Mouse (Mus musculus): ENCODE results near the gene Pdzd8. TPM values are rescaled to one million over a fixed set of nuclear protein-coding genes. Genes with fewer than 3 reads are reported as not detected.

Gene Pdzd8
- polyA plus RNA-seq, 1 experiment from 2014 or later: 6.9 TPM

- Histone ChIP-seq H3K36me3 (no peaks in the 10 kb centered on the region), H3K27me3 (peaks cover 8% of the 10 kb centered on the region; the same call in 1 of the 2 replicates), H3K4me1 (replicated peaks) (peaks cover 4% of the 10 kb centered on the region), H3K27ac (peak overlapping the region; percentile 24; the same call in 1 of the 2 replicates), H3K4me3 (no peak overlapping the region), H3K4me2 (no peak overlapping the region), H3K9ac (no peak overlapping the region), H3K9me3 (replicated peaks) (no peaks in the 10 kb centered on the region)
- 11% methylated on average over 5 of the region's 5 CpGs for WGBS
- no peak; the same call in 1 of the 2 replicates for ATAC-seq (replicated peaks; ENCODE audit: insufficient number of reproducible peaks, insufficient read depth, low FRiP score, low read depth)
Measured at GRCm38 (mm10) chr19:59267417-59267963, 78.1 kb downstream of the Pdzd8 start.

DNA sequence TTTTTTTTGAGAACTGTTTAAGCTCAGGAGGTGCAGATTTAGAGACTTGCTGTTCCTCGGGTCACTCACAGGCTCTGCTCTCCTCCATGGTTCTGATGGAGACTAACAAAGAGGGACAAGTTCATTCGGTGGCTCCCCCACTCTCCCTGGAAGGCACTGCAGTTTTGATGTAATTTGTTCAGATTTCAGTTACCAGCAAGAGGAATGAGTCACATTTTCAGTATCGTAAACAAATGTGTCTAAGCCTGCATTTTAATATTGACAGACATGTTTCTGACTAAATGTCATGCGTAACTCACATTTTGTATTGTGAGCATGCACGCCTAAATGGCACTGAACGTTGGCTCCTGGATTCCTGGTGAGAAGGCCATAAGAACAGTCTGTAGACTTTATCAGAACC is 79.7 kb downstream of the Pdzd8 start:
- 65% methylated on average over 6 of the region's 6 CpGs for WGBS
- H3K27me3 ChIP-seq: peaks cover 22% of the 10 kb centered on the region
- no peak overlapping the region for H3K27ac ChIP-seq
- H3K36me3 ChIP-seq: no peaks in the 10 kb centered on the region
- H3K4me1 ChIP-seq (replicated peaks): peaks cover 12% of the 10 kb centered on the region
- H3K9ac ChIP-seq: no peak overlapping the region
- H3K4me3 ChIP-seq: no peak overlapping the region
- H3K4me2 ChIP-seq: no peak overlapping the region
- ATAC-seq (replicated peaks; ENCODE audit: insufficient number of reproducible peaks, insufficient read depth, low FRiP score, low read depth): no peak
- H3K9me3 ChIP-seq (replicated peaks): no peaks in the 10 kb centered on the region

DNA sequence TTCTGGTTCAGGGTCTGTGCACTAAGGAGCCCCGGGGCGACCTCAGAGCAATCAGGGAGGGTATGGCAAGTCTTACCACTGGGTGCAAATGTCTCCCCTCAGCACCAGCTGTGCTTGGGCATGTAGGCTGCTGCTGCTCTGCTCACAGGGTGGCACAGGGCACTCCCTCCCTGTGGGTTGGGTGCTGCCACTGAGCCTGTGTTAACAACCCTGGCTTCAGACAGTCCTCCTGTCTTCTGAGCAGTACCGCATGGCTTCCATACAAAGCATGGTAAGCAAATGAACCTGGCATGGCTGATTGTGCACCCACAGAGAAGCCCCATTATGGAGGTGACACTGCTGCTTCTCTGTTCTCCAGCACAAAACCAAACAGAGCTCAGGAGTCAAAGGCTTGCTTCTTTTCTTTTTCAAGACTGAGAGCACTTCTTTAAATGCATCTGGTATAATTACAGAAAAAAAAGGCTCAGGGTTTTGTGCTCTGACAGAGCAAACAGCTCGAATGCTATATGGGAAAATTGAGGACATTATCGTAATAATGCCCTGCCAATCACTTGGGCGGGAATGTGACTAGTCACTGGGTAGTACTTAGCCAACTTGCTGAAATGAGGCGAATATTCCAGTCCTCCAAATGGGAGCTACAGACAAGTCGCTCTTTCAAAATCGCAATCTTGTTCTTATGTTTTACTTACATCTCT is 80.6 kb downstream of the Pdzd8 start:
- Histone ChIP-seq H3K4me1 (replicated peaks) (peaks cover 17% of the 10 kb centered on the region), H3K36me3 (no peaks in the 10 kb centered on the region), H3K27ac (no peak overlapping the region), H3K9me3 (replicated peaks) (no peaks in the 10 kb centered on the region), H3K4me2 (no peak overlapping the region), H3K27me3 (peaks cover 29% of the 10 kb centered on the region), H3K9ac (no peak overlapping the region), H3K4me3 (no peak overlapping the region)
- ATAC-seq (replicated peaks; ENCODE audit: insufficient number of reproducible peaks, insufficient read depth, low FRiP score, low read depth): no peak
- WGBS: 81% methylated on average over 9 of the region's 9 CpGs

- peaks cover 29% of the 10 kb centered on the region for H3K27me3 ChIP-seq
- 83% methylated on average over 9 of the region's 9 CpGs for WGBS
Measured at GRCm38 (mm10) chr19:59263171-59263570, 82.4 kb downstream of the Pdzd8 start.

DNA sequence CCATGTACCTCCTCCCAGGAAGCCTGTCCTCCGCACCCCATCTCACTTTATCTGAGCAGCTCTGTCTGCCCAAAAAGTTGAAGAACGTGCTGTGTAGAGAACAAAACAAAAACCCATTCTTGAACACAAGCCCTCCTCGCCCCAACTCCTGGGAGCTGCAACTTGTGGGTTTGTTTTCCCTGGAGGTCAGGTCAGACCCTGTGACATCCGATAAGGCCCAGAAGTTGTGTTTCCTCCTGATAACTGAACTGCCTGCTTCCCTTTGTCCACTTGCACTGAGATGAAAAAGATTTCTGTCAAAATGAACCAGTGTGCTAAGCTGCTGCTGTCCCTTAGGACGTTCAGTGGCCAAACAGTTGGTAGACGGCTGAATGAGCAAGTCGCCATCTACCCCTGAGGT is 84.0 kb downstream of the Pdzd8 start:
- Histone ChIP-seq H3K27me3 (peaks cover 29% of the 10 kb centered on the region), H3K27ac (no peak overlapping the region), H3K4me2 (peak overlapping the region; percentile 84), H3K9ac (no peak overlapping the region), H3K9me3 (replicated peaks) (no peaks in the 10 kb centered on the region), H3K4me3 (peak overlapping the region; percentile 51), H3K36me3 (no peaks in the 10 kb centered on the region), H3K4me1 (replicated peaks) (peaks cover 13% of the 10 kb centered on the region)
- no peak for ATAC-seq (replicated peaks; ENCODE audit: insufficient number of reproducible peaks, insufficient read depth, low FRiP score, low read depth)
- WGBS: 41% methylated on average over 7 of the region's 7 CpGs

More at GRCm38 (mm10) chr19:59263171-59263570, 82.4 kb downstream of the Pdzd8 start:
- H3K27ac ChIP-seq: no peak overlapping the region
- H3K4me2 ChIP-seq: no peak overlapping the region
- ATAC-seq (replicated peaks; ENCODE audit: insufficient number of reproducible peaks, insufficient read depth, low FRiP score, low read depth): no peak
- H3K4me3 ChIP-seq: no peak overlapping the region
- H3K9me3 ChIP-seq (replicated peaks): no peaks in the 10 kb centered on the region
- no peak overlapping the region for H3K9ac ChIP-seq
- H3K4me1 ChIP-seq (replicated peaks): peaks cover 17% of the 10 kb centered on the region
- H3K36me3 ChIP-seq: no peaks in the 10 kb centered on the region

- WGBS: under 1% methylated on average over 55 of the region's 55 CpGs
- H3K4me2 ChIP-seq: peak within 1 kb of the TSS; percentile 84
- H3K27me3 ChIP-seq: peaks cover 29% of the 10 kb centered on the region
- no peaks in the 10 kb centered on the region for H3K36me3 ChIP-seq
- H3K4me3 ChIP-seq: peak within 1 kb of the TSS; percentile 51
- H3K4me1 ChIP-seq (replicated peaks): peaks cover 13% of the 10 kb centered on the region
- H3K27ac ChIP-seq: no peak within 1 kb of the TSS
- no peaks in the 10 kb centered on the region for H3K9me3 ChIP-seq (replicated peaks)
- peak within 1 kb of the TSS; percentile 49 for H3K9ac ChIP-seq
- peak; percentile 68; the same call in 1 of the 2 replicates for ATAC-seq (replicated peaks; ENCODE audit: insufficient number of reproducible peaks, insufficient read depth, low FRiP score, low read depth)
Measured at GRCm38 (mm10) chr19:59260718-59261442, 84.7 kb downstream of the Pdzd8 start, which contains the start of gene Slc18a2. Gene Slc18a2 (plus strand): TSS chr19:59260896.

GRCm38 (mm10) chr19:59259633-59260032 is 85.9 kb downstream of the Pdzd8 start:
- Histone ChIP-seq H3K36me3 (no peaks in the 10 kb centered on the region), H3K4me3 (no peak overlapping the region), H3K9me3 (replicated peaks) (no peaks in the 10 kb centered on the region), H3K4me2 (no peak overlapping the region), H3K27me3 (peaks cover 29% of the 10 kb centered on the region), H3K9ac (no peak overlapping the region), H3K27ac (no peak overlapping the region), H3K4me1 (replicated peaks) (peaks cover 13% of the 10 kb centered on the region)
- 43% methylated on average over 5 of the region's 5 CpGs for WGBS
- ATAC-seq (replicated peaks; ENCODE audit: insufficient number of reproducible peaks, insufficient read depth, low FRiP score, low read depth): no peak

- Histone ChIP-seq H3K36me3 (no peaks in the 10 kb centered on the region), H3K9ac (no peak overlapping the region), H3K4me3 (no peak overlapping the region), H3K4me2 (no peak overlapping the region), H3K27me3 (no peaks in the 10 kb centered on the region), H3K4me1 (replicated peaks) (no peaks in the 10 kb centered on the region), H3K27ac (no peak overlapping the region), H3K9me3 (replicated peaks) (no peaks in the 10 kb centered on the region)
- WGBS: 72% methylated on average over 2 of the region's 2 CpGs
- ATAC-seq (replicated peaks; ENCODE audit: insufficient number of reproducible peaks, insufficient read depth, low FRiP score, low read depth): no peak
Measured at GRCm38 (mm10) chr19:59252651-59253050, 92.9 kb downstream of the Pdzd8 start.

- ATAC-seq (replicated peaks; ENCODE audit: insufficient number of reproducible peaks, insufficient read depth, low FRiP score, low read depth): no peak; the same call in 1 of the 2 replicates
- Histone ChIP-seq H3K9ac (no peak overlapping the region), H3K27me3 (no peaks in the 10 kb centered on the region), H3K27ac (no peak overlapping the region), H3K4me3 (no peak overlapping the region), H3K4me1 (replicated peaks) (no peaks in the 10 kb centered on the region), H3K9me3 (replicated peaks) (no peaks in the 10 kb centered on the region), H3K4me2 (no peak overlapping the region), H3K36me3 (no peaks in the 10 kb centered on the region)
- 66% methylated on average over 11 of the region's 11 CpGs for WGBS
Measured at GRCm38 (mm10) chr19:59248553-59249286, 96.9 kb downstream of the Pdzd8 start.

- Histone ChIP-seq H3K27me3 (no peaks in the 10 kb centered on the region), H3K4me1 (replicated peaks) (no peaks in the 10 kb centered on the region), H3K36me3 (no peaks in the 10 kb centered on the region), H3K4me3 (no peak overlapping the region), H3K27ac (no peak overlapping the region), H3K4me2 (no peak overlapping the region), H3K9ac (no peak overlapping the region), H3K9me3 (replicated peaks) (no peaks in the 10 kb centered on the region)
- WGBS: 80% methylated on average over 4 of the region's 4 CpGs
- ATAC-seq (replicated peaks; ENCODE audit: insufficient number of reproducible peaks, insufficient read depth, low FRiP score, low read depth): no peak
Measured at GRCm38 (mm10) chr19:59248144-59248543, 97.4 kb downstream of the Pdzd8 start.
